Mouse (Mus musculus) kidney, embryonic 14.5 days (tissue): ENCODE measurements around the gene Telo2. TPM values are rescaled to one million over a fixed set of nuclear protein-coding genes. Genes with fewer than 3 reads are reported as not detected.
"Not testable (repeated sequence)": the region's sequence is repeated elsewhere in the genome, so short reads cannot be mapped to it uniquely, and the experiment has no call there.

Source experiments
- ATAC-seq: fragments of 200-750 bp; cut with Nextera tagmentation; 2 replicates; pipeline ENCODE4 v1.8.0; 2017; ENCODE audit warnings: moderate number of reproducible peaks, mild to moderate bottlenecking, moderate TSS enrichment, moderate library complexity; ENCODE audit not compliant: low FRiP score, low TSS enrichment
- H3K27ac ChIP-seq: fragments of 300-500 bp; sonication (generic); 2 replicates; pipeline ENCODE4 v1.5.1; 2014; ENCODE audit warnings: low read depth, mild to moderate bottlenecking, low read length, moderate library complexity, mixed read lengths
- H3K27me3 ChIP-seq: fragments of 300-500 bp; sonication (generic); 2 replicates; pipeline ENCODE4 v1.6.1; 2014; ENCODE audit warnings: mild to moderate bottlenecking, low read length; ENCODE audit not compliant: control insufficient read depth, insufficient read depth
- H3K36me3 ChIP-seq: fragments of 300-500 bp; sonication (generic); 2 replicates; pipeline ENCODE4 v1.6.1; 2014; ENCODE audit warnings: low read length, mixed read lengths; ENCODE audit not compliant: control insufficient read depth, insufficient read depth
- H3K4me1 ChIP-seq: fragments of 300-500 bp; sonication (generic); 2 replicates; pipeline ENCODE4 v1.6.1; 2014; ENCODE audit warnings: low read length, mixed read lengths; ENCODE audit not compliant: control insufficient read depth, insufficient read depth
- H3K4me2 ChIP-seq: fragments of 300-500 bp; sonication (generic); replicated peaks from 2 replicates; pipeline ENCODE4 v1.6.1; 2014; ENCODE audit warnings: low read depth, mild to moderate bottlenecking, low read length
- H3K4me3 ChIP-seq: fragments of 300-500 bp; sonication (generic); 2 replicates; pipeline ENCODE4 v1.5.1; 2014; ENCODE audit warnings: mild to moderate bottlenecking, low read length
- H3K9ac ChIP-seq: fragments of 300-500 bp; sonication (generic); 2 replicates; pipeline ENCODE4 v1.6.1; 2014; ENCODE audit warnings: low read depth, mild to moderate bottlenecking, low read length, moderate library complexity
- H3K9me3 ChIP-seq: fragments of 300-500 bp; sonication (generic); 2 replicates; pipeline ENCODE4 v1.6.1; 2016; ENCODE audit warnings: low read length; ENCODE audit not compliant: control insufficient read depth
- WGBS: fragments of 180-500 bp; shearing (Covaris S2); extraction: QIAGEN DNeasy Blood & Tissue Kit; methylation state at CpG from one replicate; pipeline ENCODE4 v1.1.7; 2014; 5-methylcytosine and 5-hydroxymethylcytosine counted together
- polyA plus RNA-seq: library from polyadenylated mRNA; unstranded; fragments of >200 nt; fragmentation: Nextera tagmentation; extraction: Ambion mirVana; gene quantifications from 2 replicates; pipeline ENCODE4 v1.2.1, GENCODE M21; 2014

Gene Telo2
- polyA plus RNA-seq, 1 experiment from 2014 or later: 44.8 TPM

GRCm38 (mm10) chr17:25127681-25128080, 11.9 kb upstream of the Telo2 start:
- Histone ChIP-seq H3K27me3 (no peaks in the 10 kb centered on the region), H3K36me3 (no peaks in the 10 kb centered on the region), H3K4me3 (no peak overlapping the region), H3K27ac (no peak overlapping the region), H3K9ac (no peak overlapping the region), H3K4me1 (no peaks in the 10 kb centered on the region), H3K9me3 (no peaks in the 10 kb centered on the region), H3K4me2 (no peak overlapping the region)
- ATAC-seq: no peak
- 73% methylated on average over 9 of the region's 9 CpGs for WGBS

- 60% methylated on average over 8 of the region's 8 CpGs for WGBS
- no peak overlapping the region for H3K4me2 ChIP-seq
- no peaks in the 10 kb centered on the region for H3K27me3 ChIP-seq
- H3K36me3 ChIP-seq: no peaks in the 10 kb centered on the region
- no peak overlapping the region for H3K9ac ChIP-seq
- no peak overlapping the region for H3K4me3 ChIP-seq
- H3K9me3 ChIP-seq: no peaks in the 10 kb centered on the region
- H3K27ac ChIP-seq: no peak overlapping the region
- no peaks in the 10 kb centered on the region for H3K4me1 ChIP-seq
- no peak for ATAC-seq
These were observed 11.3 kb upstream of the Telo2 start for GRCm38 (mm10) chr17:25127079-25127478.

GRCm38 (mm10) chr17:25125442-25126060, 9.8 kb upstream of the Telo2 start:
- H3K27me3 ChIP-seq: not testable (repeated sequence)

GRCm38 (mm10) chr17:25123979-25124378, 8.2 kb upstream of the Telo2 start:
- H3K27me3 ChIP-seq: no peaks in the 10 kb centered on the region
- 32% methylated on average over 7 of the region's 7 CpGs for WGBS
- no peaks in the 10 kb centered on the region for H3K9me3 ChIP-seq
- H3K36me3 ChIP-seq: no peaks in the 10 kb centered on the region
- H3K4me1 ChIP-seq: no peaks in the 10 kb centered on the region
- no peak overlapping the region for H3K9ac ChIP-seq
- H3K27ac ChIP-seq: no peak overlapping the region
- no peak overlapping the region for H3K4me3 ChIP-seq
- no peak overlapping the region for H3K4me2 ChIP-seq
- no peak for ATAC-seq

More at GRCm38 (mm10) chr17:25125442-25126060, 9.8 kb upstream of the Telo2 start:
- H3K4me2 ChIP-seq, H3K9ac ChIP-seq, H3K27ac ChIP-seq, H3K4me3 ChIP-seq, H3K9me3 ChIP-seq, ATAC-seq, H3K36me3 ChIP-seq, H3K4me1 ChIP-seq: not testable (repeated sequence)
- WGBS: 71% methylated on average over 3 of the region's 3 CpGs

- H3K9ac ChIP-seq: no peak within 1 kb of the TSS
- H3K4me3 ChIP-seq: no peak within 1 kb of the TSS
These were observed 4.6 kb upstream of the Telo2 start, which contains the start of gene Ptx4 for GRCm38 (mm10) chr17:25120406-25120805. Ptx4 (plus strand) TSS chr17:25120760.

GRCm38 (mm10) chr17:25117263-25117662, 1.5 kb upstream of the Telo2 start:
- no peak for ATAC-seq
- H3K4me1 ChIP-seq: peaks cover 9% of the 10 kb centered on the region; the same call in 1 of the 2 replicates
- 42% methylated on average over 4 of the region's 4 CpGs for WGBS
- H3K4me2 ChIP-seq: no peak overlapping the region
- no peak overlapping the region for H3K4me3 ChIP-seq
- no peaks in the 10 kb centered on the region for H3K27me3 ChIP-seq
- no peaks in the 10 kb centered on the region for H3K9me3 ChIP-seq
- peaks cover 6% of the 10 kb centered on the region; the same call in 1 of the 2 replicates for H3K36me3 ChIP-seq
- no peak overlapping the region for H3K27ac ChIP-seq
- no peak overlapping the region for H3K9ac ChIP-seq

More at GRCm38 (mm10) chr17:25120406-25120805, 4.6 kb upstream of the Telo2 start, which contains the start of gene Ptx4:
- Histone ChIP-seq H3K36me3 (no peaks in the 10 kb centered on the region), H3K27me3 (no peaks in the 10 kb centered on the region), H3K4me1 (0 out of 2 replicates have a peak, but pooled peaks cover 4% of the 10 kb centered on the region), H3K27ac (no peak within 1 kb of the TSS), H3K9me3 (no peaks in the 10 kb centered on the region), H3K4me2 (no peak within 1 kb of the TSS)
- no peak for ATAC-seq
- 26% methylated on average over 3 of the region's 3 CpGs for WGBS

GRCm38 (mm10) chr17:25114908-25115645, 690 bp downstream of the Telo2 start:
- H3K9me3 ChIP-seq: no peaks in the 10 kb centered on the region
- peak overlapping the region; percentile 68 for H3K4me3 ChIP-seq
- H3K36me3 ChIP-seq: peaks cover 19% of the 10 kb centered on the region
- H3K27ac ChIP-seq: peak overlapping the region; percentile 94
- peak overlapping the region; percentile 74 for H3K9ac ChIP-seq
- H3K4me1 ChIP-seq: peaks cover 9% of the 10 kb centered on the region; the same call in 1 of the 2 replicates
- H3K27me3 ChIP-seq: no peaks in the 10 kb centered on the region
- H3K4me2 ChIP-seq: peak overlapping the region; percentile 93
- ATAC-seq: peak; percentile 67
- WGBS: 6% methylated on average over 23 of the region's 23 CpGs

GRCm38 (mm10) chr17:25112423-25112810, 3.4 kb downstream of the Telo2 start:
- Histone ChIP-seq H3K4me3 (no peak overlapping the region), H3K9me3 (no peaks in the 10 kb centered on the region), H3K4me2 (no peak overlapping the region), H3K27ac (no peak overlapping the region), H3K9ac (0 out of 2 replicates have a peak overlapping the region, but pooled peaks have one; percentile 4), H3K27me3 (no peaks in the 10 kb centered on the region), H3K4me1 (peaks cover 9% of the 10 kb centered on the region; the same call in 1 of the 2 replicates), H3K36me3 (peaks cover 35% of the 10 kb centered on the region)
- no peak for ATAC-seq
- 83% methylated on average over 3 of the region's 3 CpGs for WGBS
